Mouse (Mus musculus): Measurements from ENCODE around the gene Gm11214. TPM values are rescaled to one million over a fixed set of nuclear protein-coding genes. Genes with fewer than 3 reads are reported as not detected.

The Gm11214 gene
- polyA plus RNA-seq, 1 experiment from 2014 or later = not detected

- WGBS = 48% methylated on average over 1 of the region's 1 CpGs
- H3K4me2 ChIP-seq (ENCODE audit: low read length) = no peak overlapping the region
These were observed 24.6 kb downstream of the Gm11214 start for GRCm38 (mm10) chr4:63638603-63639002.

GRCm38 (mm10) chr4:63633181-63633580 lies 30.0 kb downstream of the Gm11214 start:
- Histone ChIP-seq H3K4me2 (ENCODE audit: low read length) (no peak overlapping the region), H3K4me3 (ENCODE audit: low read length) (no peak overlapping the region), H3K9ac (ENCODE audit: low read depth, low read length) (no peak overlapping the region), H3K9me3 (ENCODE audit: control insufficient read depth, low read length) (no peaks in the 10 kb centered on the region), H3K4me1 (ENCODE audit: control insufficient read depth, insufficient read depth, low read depth, low read length) (no peaks in the 10 kb centered on the region), H3K27ac (ENCODE audit: low read depth, low read length) (no peak overlapping the region), H3K27me3 (replicated peaks; ENCODE audit: control insufficient read depth, insufficient read depth, low read length) (no peaks in the 10 kb centered on the region), H3K36me3 (ENCODE audit: control insufficient read depth, insufficient read depth, low read length) (no peaks in the 10 kb centered on the region)
- WGBS = 85% methylated on average over 2 of the region's 2 CpGs
- no peak for ATAC-seq

More at GRCm38 (mm10) chr4:63638603-63639002, 24.6 kb downstream of the Gm11214 start:
- no peak overlapping the region for H3K9ac ChIP-seq (ENCODE audit: low read depth, low read length)
- H3K4me1 ChIP-seq (ENCODE audit: control insufficient read depth, insufficient read depth, low read depth, low read length) = no peaks in the 10 kb centered on the region
- no peak overlapping the region for H3K27ac ChIP-seq (ENCODE audit: low read depth, low read length)
- no peak for ATAC-seq
- H3K4me3 ChIP-seq (ENCODE audit: low read length) = no peak overlapping the region
- H3K9me3 ChIP-seq (ENCODE audit: control insufficient read depth, low read length) = no peaks in the 10 kb centered on the region
- no peaks in the 10 kb centered on the region for H3K36me3 ChIP-seq (ENCODE audit: control insufficient read depth, insufficient read depth, low read length)
- H3K27me3 ChIP-seq (replicated peaks; ENCODE audit: control insufficient read depth, insufficient read depth, low read length) = no peaks in the 10 kb centered on the region

GRCm38 (mm10) chr4:63627111-63627510 lies 36.1 kb downstream of the Gm11214 start:
- Histone ChIP-seq H3K4me1 (ENCODE audit: control insufficient read depth, insufficient read depth, low read depth, low read length) (no peaks in the 10 kb centered on the region), H3K9me3 (ENCODE audit: control insufficient read depth, low read length) (no peaks in the 10 kb centered on the region), H3K9ac (ENCODE audit: low read depth, low read length) (no peak overlapping the region), H3K36me3 (ENCODE audit: control insufficient read depth, insufficient read depth, low read length) (no peaks in the 10 kb centered on the region), H3K4me2 (ENCODE audit: low read length) (no peak overlapping the region), H3K4me3 (ENCODE audit: low read length) (no peak overlapping the region), H3K27ac (ENCODE audit: low read depth, low read length) (no peak overlapping the region), H3K27me3 (replicated peaks; ENCODE audit: control insufficient read depth, insufficient read depth, low read length) (no peaks in the 10 kb centered on the region)
- 88% methylated on average over 8 of the region's 8 CpGs for WGBS
- ATAC-seq = no peak

GRCm38 (mm10) chr4:63625563-63626080 lies 37.6 kb downstream of the Gm11214 start:
- H3K9ac ChIP-seq (ENCODE audit: low read depth, low read length) = no peak overlapping the region
- no peak overlapping the region for H3K27ac ChIP-seq (ENCODE audit: low read depth, low read length)
- no peak overlapping the region for H3K4me2 ChIP-seq (ENCODE audit: low read length)
- H3K9me3 ChIP-seq (ENCODE audit: control insufficient read depth, low read length) = no peaks in the 10 kb centered on the region
- H3K4me1 ChIP-seq (ENCODE audit: control insufficient read depth, insufficient read depth, low read depth, low read length) = no peaks in the 10 kb centered on the region
- H3K4me3 ChIP-seq (ENCODE audit: low read length) = no peak overlapping the region
- no peaks in the 10 kb centered on the region for H3K27me3 ChIP-seq (replicated peaks; ENCODE audit: control insufficient read depth, insufficient read depth, low read length)
- 82% methylated on average over 3 of the region's 3 CpGs for WGBS
- H3K36me3 ChIP-seq (ENCODE audit: control insufficient read depth, insufficient read depth, low read length) = no peaks in the 10 kb centered on the region
- ATAC-seq = no peak

- Histone ChIP-seq H3K4me2 (ENCODE audit: low read length) (no peak within 1 kb of the TSS), H3K36me3 (ENCODE audit: control insufficient read depth, insufficient read depth, low read length) (no peaks in the 10 kb centered on the region), H3K4me1 (ENCODE audit: control insufficient read depth, insufficient read depth, low read depth, low read length) (no peaks in the 10 kb centered on the region), H3K9ac (ENCODE audit: low read depth, low read length) (no peak within 1 kb of the TSS), H3K9me3 (ENCODE audit: control insufficient read depth, low read length) (no peaks in the 10 kb centered on the region), H3K4me3 (ENCODE audit: low read length) (no peak within 1 kb of the TSS), H3K27ac (ENCODE audit: low read depth, low read length) (no peak within 1 kb of the TSS), H3K27me3 (replicated peaks; ENCODE audit: control insufficient read depth, insufficient read depth, low read length) (no peaks in the 10 kb centered on the region)
- ATAC-seq = no peak
- WGBS = 62% methylated on average over 5 of the region's 5 CpGs
These were observed 40.8 kb downstream of the Gm11214 start, which contains the start of gene Tex48 for GRCm38 (mm10) chr4:63622378-63622835. TSS of gene Tex48 (minus strand) at chr4:63622428.

- H3K4me3 ChIP-seq (ENCODE audit: low read length) = no peak overlapping the region
- no peak overlapping the region for H3K27ac ChIP-seq (ENCODE audit: low read depth, low read length)
- H3K4me2 ChIP-seq (ENCODE audit: low read length) = no peak overlapping the region
- no peaks in the 10 kb centered on the region for H3K27me3 ChIP-seq (replicated peaks; ENCODE audit: control insufficient read depth, insufficient read depth, low read length)
- ATAC-seq = no peak
- H3K9me3 ChIP-seq (ENCODE audit: control insufficient read depth, low read length) = no peaks in the 10 kb centered on the region
- H3K9ac ChIP-seq (ENCODE audit: low read depth, low read length) = no peak overlapping the region
- WGBS = 87% methylated on average over 2 of the region's 2 CpGs
- H3K36me3 ChIP-seq (ENCODE audit: control insufficient read depth, insufficient read depth, low read length) = no peaks in the 10 kb centered on the region
- no peaks in the 10 kb centered on the region for H3K4me1 ChIP-seq (ENCODE audit: control insufficient read depth, insufficient read depth, low read depth, low read length)
These were observed 41.3 kb downstream of the Gm11214 start for GRCm38 (mm10) chr4:63621861-63622260.

Other genes starting within 250 kb of the Gm11214 start
- gene Whrn, start 167.4 kb downstream of the Gm11214 start, polyA plus RNA-seq (2015; fragmentation: Nextera tagmentation; extraction: Ambion mirVana) = 5.0 and 5.4 TPM in 2 replicates
- gene Atp6v1g1, start 118.6 kb downstream of the Gm11214 start, polyA plus RNA-seq (2015; fragmentation: Nextera tagmentation; extraction: Ambion mirVana) = 389 and 410 TPM in 2 replicates
- 3.8 and 5.1 TPM in 2 replicates for gene Tmem268, start 104.6 kb downstream of the Gm11214 start, polyA plus RNA-seq (2015; fragmentation: Nextera tagmentation; extraction: Ambion mirVana)
- not detected in 2 replicates for gene Gm11213, start 58.1 kb downstream of the Gm11214 start, polyA plus RNA-seq (2015; fragmentation: Nextera tagmentation; extraction: Ambion mirVana)
- gene Tex48, start 41.0 kb downstream of the Gm11214 start, polyA plus RNA-seq (2015; fragmentation: Nextera tagmentation; extraction: Ambion mirVana) = not detected in 2 replicates
- gene Tnfsf15, start 81.7 kb upstream of the Gm11214 start, polyA plus RNA-seq (2015; fragmentation: Nextera tagmentation; extraction: Ambion mirVana) = not detected in 2 replicates
- gene Tnfsf8, start 198.0 kb upstream of the Gm11214 start, polyA plus RNA-seq (2015; fragmentation: Nextera tagmentation; extraction: Ambion mirVana) = 0.10 TPM in 1 of 2 replicates, not detected in the other